Mouse (Mus musculus) monocyte, adult 5-6 weeks (primary cell): Measurements from ENCODE around the gene Slc13a5. TPM values are rescaled to one million over a fixed set of nuclear protein-coding genes. Genes with fewer than 3 reads are reported as not detected.

Experiments
- ATAC-seq: fragments of 153-309, 156-312 bp; replicated peaks from 2 replicates; pipeline ENCODE4 v1.8.0; 2017; ENCODE audit warnings: mild to moderate bottlenecking; ENCODE audit not compliant: low TSS enrichment, insufficient number of reproducible peaks, severe bottlenecking, poor library complexity, low FRiP score
- total RNA-seq: library from RNA; stranded (forward); fragments of 200-1000, 200-491, 200-594 nt; gene quantifications from 3 replicates; pipeline ENCODE4 v1.2.3, GENCODE M21; 2017

The Slc13a5 gene
- not detected in 3 replicates for total RNA-seq

DNA sequence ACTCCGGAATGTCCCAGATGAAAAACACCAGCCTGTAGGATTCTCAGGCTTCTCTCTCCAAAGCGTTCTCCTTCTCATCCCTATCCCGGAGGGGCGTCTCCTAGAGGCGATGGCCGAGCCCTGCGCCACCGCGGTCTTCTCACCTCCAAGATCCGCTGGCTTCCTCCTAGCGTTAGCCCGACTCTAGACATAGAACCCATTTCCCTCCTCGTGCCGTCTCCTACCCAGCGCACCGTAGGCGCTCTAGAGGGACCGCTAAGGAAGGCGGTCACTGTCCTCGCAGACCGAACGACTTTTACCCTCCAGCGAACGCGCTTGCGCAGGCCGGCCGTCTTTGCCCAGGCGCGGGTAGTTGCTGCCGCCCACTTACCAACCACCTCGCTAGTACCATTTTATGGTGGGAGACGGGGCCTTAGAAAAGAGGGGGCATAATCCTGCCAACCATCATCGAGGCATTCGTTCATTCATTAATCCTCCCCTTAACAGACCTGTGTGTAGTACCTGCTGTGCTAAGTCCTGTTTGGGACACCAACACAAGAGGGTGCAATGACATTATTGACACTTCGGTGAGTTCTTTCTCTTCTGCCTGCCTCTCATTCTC lies at the start of gene Slc13a5:
TSS of gene Slc13a5 (minus strand) at position 263 of the 601 bp plus-strand sequence.
- ATAC-seq, result no peak

GRCm38 (mm10) chr11:72314151-72314895 lies 47.3 kb upstream of the Slc13a5 start, which contains the start of gene Fbxo39:
TSS of gene Fbxo39 (plus strand) at chr11:72314444.
- no peak for ATAC-seq

DNA sequence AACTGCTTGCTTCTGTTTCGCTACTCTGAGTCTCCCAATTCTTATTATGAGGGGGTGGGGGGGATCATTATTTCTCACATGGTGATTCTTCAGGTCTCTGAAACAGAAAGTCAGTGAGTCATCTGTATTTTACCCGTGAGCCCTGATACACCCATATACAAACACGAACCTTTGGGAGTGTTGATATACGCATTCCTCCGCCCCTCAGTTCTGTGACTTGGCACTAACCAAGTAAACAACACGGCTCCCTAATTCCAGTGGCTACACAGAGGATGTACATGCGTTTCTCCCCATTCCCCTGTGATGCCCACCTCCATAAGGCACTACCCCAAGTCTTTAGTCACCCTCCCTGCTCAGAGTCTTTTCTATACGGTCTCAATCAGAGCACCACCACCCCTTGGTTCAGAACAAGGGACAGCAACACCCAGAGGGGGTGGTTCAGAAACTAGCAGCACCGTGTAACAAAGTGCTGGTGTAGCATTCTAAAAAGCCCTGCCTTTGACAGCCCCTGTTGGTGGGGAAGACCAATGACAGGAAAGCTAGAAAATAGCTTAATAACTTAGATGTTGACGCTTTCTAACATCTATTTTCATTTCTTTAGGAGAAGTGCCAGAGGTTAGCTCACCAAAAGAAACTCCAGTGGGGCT lies 44.5 kb upstream of the Slc13a5 start:
- no peak for ATAC-seq

- no peak for ATAC-seq
Observed at GRCm38 (mm10) chr11:72310491-72310890, 43.5 kb upstream of the Slc13a5 start.

DNA sequence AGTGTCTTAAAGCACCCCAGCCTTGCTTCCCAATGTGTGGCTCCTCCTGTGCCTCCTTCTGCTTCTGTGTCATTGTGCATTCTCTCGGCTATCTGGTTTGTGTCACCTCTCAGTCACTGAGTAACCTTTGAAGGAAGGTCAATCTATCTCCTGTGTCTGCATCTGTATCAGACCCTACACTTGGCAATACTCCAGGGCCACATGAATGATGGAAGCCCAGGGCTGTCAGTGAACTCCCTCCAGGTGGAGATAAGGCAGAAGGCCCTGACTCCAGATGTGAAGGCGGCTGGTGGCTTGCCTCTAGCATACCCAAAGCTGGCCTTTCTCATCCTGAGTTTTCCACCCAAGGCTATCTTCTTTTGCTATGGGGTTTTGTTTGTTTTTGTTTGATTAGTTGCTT lies 42.0 kb upstream of the Slc13a5 start:
- ATAC-seq, result no peak

DNA sequence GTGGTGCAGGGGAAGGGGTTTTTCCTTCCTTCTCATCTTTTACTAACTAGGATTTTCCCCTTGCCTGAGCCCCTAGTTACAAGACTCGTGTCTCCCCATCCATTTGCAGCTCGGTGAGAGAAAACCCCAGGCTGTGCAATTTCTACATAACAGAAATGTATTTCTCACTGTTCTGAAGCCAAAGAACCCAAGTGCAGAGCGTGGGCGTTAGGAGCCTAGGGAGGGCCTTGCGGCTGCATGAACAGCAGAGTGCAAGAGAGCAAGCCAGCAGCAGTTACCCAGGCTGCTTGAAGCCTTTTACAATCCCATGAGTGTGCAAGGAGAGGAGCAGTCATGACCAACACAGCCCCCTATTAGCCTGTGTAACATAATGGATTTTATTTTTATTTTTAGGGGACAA lies 40.4 kb upstream of the Slc13a5 start:
- no peak for ATAC-seq

GRCm38 (mm10) chr11:72302230-72302629 lies 35.2 kb upstream of the Slc13a5 start:
- no peak for ATAC-seq

- ATAC-seq, result peak; percentile 89
Observed at GRCm38 (mm10) chr11:72301334-72301733, 34.3 kb upstream of the Slc13a5 start, which contains the start of gene Xaf1. TSS of gene Xaf1 (plus strand) at chr11:72301629.

- no peak for ATAC-seq
Observed at GRCm38 (mm10) chr11:72293116-72293515, 26.1 kb upstream of the Slc13a5 start.

DNA sequence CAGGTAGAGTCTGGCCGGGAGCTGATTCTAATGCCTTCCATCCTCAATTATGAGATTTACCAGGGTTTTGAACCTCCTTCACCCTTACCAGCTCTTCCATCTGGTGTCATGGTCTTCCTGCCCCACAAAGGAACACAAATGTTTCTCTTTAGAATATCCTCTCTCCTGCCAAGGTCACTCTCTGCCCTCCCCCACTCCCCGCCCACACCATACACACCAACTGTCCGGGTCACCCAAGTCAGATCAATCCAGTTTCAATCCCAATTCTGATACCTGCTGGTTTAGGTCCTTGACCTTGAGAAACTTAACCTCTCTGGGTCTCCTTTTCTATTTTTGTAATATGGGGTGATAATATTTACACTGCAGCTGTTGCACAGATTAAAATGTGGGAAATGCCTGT lies 20.5 kb upstream of the Slc13a5 start:
- no peak for ATAC-seq

DNA sequence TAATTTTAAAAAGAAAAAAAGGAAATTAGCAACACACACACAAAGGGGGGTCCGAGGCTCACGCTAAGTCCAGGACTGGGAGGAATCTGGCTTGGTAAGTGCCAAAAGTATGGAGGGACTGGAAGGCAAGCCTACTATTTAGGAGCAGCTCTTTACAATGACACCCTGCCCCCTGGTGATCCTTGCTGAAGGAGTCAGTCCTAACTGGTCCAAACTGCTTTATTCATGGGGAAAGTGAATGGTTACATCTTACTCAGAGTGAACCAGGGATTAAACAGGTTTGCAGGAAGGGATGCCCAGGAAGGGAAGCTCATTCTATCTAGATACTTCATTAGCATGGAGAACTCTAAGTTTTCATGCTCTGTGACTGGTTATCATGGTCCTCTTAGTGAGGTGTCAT lies 20.1 kb upstream of the Slc13a5 start:
- no peak for ATAC-seq

DNA sequence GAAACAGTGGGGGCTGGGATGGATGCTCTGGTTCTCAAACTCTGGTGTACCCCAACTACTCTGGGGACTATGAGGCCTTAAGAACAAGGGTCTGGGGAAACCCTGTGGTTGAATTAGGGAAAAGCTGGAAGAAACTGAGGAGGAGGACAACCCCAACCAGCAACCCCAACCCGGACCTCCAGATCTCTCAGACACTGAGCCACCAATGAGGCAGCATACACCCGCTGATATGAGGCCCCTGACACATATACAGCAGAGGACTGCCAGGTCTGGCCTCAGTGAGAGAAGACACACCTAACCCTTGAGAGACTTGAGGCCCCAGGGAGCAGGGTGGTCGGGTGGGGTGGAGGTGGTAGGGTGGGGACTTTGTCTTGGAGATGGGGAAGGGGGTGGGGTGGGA lies 19.6 kb upstream of the Slc13a5 start:
- no peak for ATAC-seq

GRCm38 (mm10) chr11:72285971-72286480 lies 19.0 kb upstream of the Slc13a5 start:
- ATAC-seq, result no peak

DNA sequence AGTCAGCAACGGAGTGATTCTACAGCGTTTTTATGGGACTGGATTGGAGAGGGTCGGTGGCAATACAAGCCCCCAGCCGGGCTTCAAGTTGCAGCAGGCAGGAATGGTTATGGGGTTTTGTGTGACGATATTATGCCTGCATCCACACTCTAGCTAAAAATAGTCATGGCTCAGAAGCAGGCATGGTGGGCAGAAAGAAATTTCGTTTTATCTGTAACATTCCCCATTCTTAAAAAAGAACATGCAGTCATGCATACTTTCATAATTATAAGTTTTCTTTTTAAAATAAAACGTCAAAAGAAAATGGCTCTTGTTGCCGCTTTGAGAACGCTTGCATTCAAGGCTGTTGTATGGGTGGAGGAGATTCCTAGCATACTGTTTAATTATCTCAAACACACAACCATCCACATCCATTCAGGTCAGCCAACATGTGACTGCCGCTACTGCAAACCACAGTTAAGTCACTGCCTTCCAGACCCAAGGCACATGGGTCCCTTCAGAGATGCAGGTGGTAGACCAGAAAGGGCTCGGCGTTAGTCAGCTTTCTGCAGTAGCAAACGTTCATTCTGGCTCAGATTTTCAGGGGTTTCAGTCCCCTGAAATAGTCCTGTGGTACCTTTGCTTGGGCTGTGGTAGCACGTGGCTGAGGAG lies 17.6 kb upstream of the Slc13a5 start:
- no peak for ATAC-seq

DNA sequence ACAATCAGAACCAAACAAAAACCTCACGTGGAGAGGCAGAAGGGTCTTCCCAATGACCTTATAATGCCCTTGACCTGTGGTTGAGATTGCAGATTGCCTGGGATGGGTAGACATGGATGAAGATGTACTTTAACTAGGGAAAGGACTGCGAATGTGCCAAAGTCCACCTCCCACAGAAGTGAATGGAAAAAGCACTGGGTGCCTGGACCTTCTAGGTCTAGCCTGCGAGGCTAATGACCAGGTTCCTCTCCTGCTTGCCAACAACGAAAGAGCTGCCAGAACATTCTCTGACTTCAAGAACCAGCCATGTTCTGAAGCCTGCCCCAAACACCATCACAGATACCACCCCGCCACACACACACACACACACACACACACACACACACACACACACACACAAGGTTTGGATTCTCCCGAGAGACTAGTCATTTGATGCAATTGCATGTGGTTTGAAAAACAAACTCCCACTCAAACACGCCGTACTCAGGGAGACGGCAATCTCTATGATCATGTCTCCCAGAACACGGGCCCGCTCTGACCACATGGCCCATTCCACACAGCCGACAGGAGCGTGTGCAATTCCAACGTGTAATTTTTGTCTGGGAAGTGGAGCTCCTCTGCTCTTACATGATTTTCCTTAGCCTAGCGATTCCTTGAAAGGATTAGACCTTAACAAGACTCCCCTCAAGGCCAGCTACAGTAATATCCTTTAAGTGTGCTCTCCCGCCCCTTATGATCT lies 16.6 kb upstream of the Slc13a5 start:
- ATAC-seq, result no peak

GRCm38 (mm10) chr11:72281852-72282400 lies 14.9 kb upstream of the Slc13a5 start:
- no peak for ATAC-seq

- ATAC-seq, result no peak
Observed at GRCm38 (mm10) chr11:72281143-72281851, 14.3 kb upstream of the Slc13a5 start.

DNA sequence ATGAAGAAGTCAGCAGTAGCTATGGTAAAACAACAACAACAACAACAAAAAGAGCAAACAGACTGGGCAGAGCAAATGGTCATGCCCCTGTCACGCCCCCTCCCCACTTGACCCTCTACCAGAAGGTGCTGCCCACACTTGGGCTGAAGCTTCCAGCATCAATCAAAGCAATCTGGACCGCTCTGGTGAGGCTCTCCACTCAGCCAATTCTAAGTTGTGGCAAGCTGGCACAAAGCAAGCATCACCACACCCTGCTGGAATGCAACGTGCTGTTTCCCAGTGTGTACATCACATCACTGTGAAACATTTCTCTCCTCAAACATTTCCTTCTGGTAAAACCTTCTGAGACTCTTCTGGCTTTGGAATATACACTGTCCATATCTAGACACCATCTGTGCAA lies 6.3 kb upstream of the Slc13a5 start:
- ATAC-seq, result no peak
